Mouse (Mus musculus): ENCODE measurements at regions not wholly inside any gene's neighbourhood (a gene's known extent, or its start where the extent isn't known, plus 50 kb on each side); places are given as distances from the start of the nearest gene placed in this dataset.

GRCm38 (mm10) chr5:101112151-101112769 lies 266.7 kb downstream of the Gpat3 start:
- no peak for DNase-seq

- no peak for DNase-seq
Measured at GRCm38 (mm10) chr5:101111619-101112018, 266.1 kb downstream of the Gpat3 start.

GRCm38 (mm10) chr5:101100975-101101699 lies 255.6 kb downstream of the Gpat3 start:
- DNase-seq, result no peak

- DNase-seq, result no peak
Measured at GRCm38 (mm10) chr5:101091027-101091598, 245.6 kb downstream of the Gpat3 start.

GRCm38 (mm10) chr5:101090415-101091026 lies 245.0 kb downstream of the Gpat3 start:
- no peak for DNase-seq

- DNase-seq, result no peak
Measured at GRCm38 (mm10) chr5:101085199-101085598, 239.7 kb downstream of the Gpat3 start.

- no peak for DNase-seq
Measured at GRCm38 (mm10) chr5:101082611-101083010, 237.1 kb downstream of the Gpat3 start.

- no peak for DNase-seq
Measured at GRCm38 (mm10) chr5:101064308-101064707, 218.8 kb downstream of the Gpat3 start.

GRCm38 (mm10) chr5:101063254-101063653 lies 217.7 kb downstream of the Gpat3 start:
- no peak for DNase-seq

GRCm38 (mm10) chr5:101051591-101051990 lies 206.1 kb downstream of the Gpat3 start:
- DNase-seq, result no peak

GRCm38 (mm10) chr5:101040488-101040887 lies 195.0 kb downstream of the Gpat3 start:
- DNase-seq, result no peak

- no peak for DNase-seq
Measured at GRCm38 (mm10) chr5:101032968-101033367, 187.5 kb downstream of the Gpat3 start.

- no peak for DNase-seq
Measured at GRCm38 (mm10) chr5:101032147-101032900, 186.8 kb downstream of the Gpat3 start.

- no peak for DNase-seq
Measured at GRCm38 (mm10) chr5:101024796-101025195, 179.3 kb downstream of the Gpat3 start.

- DNase-seq, result no peak
Measured at GRCm38 (mm10) chr5:101023784-101024183, 178.3 kb downstream of the Gpat3 start.

- DNase-seq, result peak in 1 of 2 experiments; percentile 4
Measured at GRCm38 (mm10) chr5:101020784-101021183, 175.3 kb downstream of the Gpat3 start.

- DNase-seq, result no peak
Measured at GRCm38 (mm10) chr5:101013844-101014243, 168.3 kb downstream of the Gpat3 start.

- DNase-seq, result no peak
Measured at GRCm38 (mm10) chr5:101005216-101005615, 159.7 kb downstream of the Gpat3 start.

- no peak for DNase-seq
Measured at GRCm38 (mm10) chr5:101000436-101000835, 154.9 kb downstream of the Gpat3 start.

GRCm38 (mm10) chr5:100992365-100992764 lies 146.9 kb downstream of the Gpat3 start:
- DNase-seq, result no peak

GRCm38 (mm10) chr5:100991626-100992025 lies 146.1 kb downstream of the Gpat3 start:
- peak in 1 of 2 experiments; percentile 13 for DNase-seq

GRCm38 (mm10) chr5:100982573-100982936 lies 137.0 kb downstream of the Gpat3 start:
- no peak for DNase-seq
